Mouse (Mus musculus) spleen, postnatal 10 days (tissue): ENCODE data around the gene Olfr1164.

Experiments used
- DNase-seq, 2 experiments: peaks; one replicate each; pipeline ENCODE4 v3.0.0; 2021 to 2022; ENCODE audit warnings: low spot score in 2 of 2

Olfr1164 gene

DNA sequence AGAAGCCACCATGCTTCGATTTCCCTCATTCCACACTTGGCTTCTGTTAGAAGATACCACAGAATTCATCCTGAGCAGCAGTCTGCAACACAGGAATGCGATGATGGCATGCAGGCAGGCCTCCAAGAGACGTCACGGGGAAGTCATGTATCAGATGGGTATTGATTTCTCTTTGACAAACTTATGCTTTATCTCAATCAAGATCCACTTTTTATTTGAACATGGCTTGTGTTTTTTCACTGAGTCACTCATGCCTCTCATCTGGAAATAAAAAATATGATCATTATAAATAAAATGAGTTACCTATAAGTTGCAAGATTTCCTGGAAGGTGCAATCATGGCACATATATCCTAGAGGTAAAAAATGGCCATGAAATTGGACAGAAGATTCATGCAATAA, at the start of gene Olfr1164:
Gene Olfr1164, minus strand, starts transcription at position 101 of the 400 bp plus-strand sequence.
- no peak for DNase-seq

DNA sequence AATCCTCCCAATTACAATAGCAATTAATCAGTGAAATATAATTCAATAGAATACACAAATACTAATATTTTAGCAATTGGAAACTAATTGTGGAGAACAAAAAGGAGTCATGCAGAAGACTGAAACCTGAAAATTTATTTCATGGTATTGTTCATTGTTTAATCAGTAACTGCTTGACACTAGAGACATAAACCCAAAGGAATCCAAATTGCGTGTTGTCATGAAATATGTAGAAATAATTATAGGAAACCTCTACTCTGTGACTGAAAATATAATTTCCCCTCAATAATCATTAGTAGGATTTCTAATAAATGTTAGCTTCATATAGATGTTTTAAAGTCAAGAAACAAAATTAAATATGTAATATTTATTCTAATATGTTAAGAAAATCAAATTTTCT, 34.4 kb upstream of the Olfr1164 start, which contains the start of gene Olfr1166:
Gene Olfr1166, minus strand, starts transcription at position 101 of the 400 bp plus-strand sequence.
- DNase-seq: no peak

GRCm38 (mm10) chr2:88071730-88072129, 22.0 kb downstream of the Olfr1164 start, which contains the start of gene Olfr1163:
Gene Olfr1163, minus strand, starts transcription at chr2:88071830.
- DNase-seq: no peak

- DNase-seq: no peak
These were observed 30.2 kb downstream of the Olfr1164 start for GRCm38 (mm10) chr2:88063587-88063986.

DNA sequence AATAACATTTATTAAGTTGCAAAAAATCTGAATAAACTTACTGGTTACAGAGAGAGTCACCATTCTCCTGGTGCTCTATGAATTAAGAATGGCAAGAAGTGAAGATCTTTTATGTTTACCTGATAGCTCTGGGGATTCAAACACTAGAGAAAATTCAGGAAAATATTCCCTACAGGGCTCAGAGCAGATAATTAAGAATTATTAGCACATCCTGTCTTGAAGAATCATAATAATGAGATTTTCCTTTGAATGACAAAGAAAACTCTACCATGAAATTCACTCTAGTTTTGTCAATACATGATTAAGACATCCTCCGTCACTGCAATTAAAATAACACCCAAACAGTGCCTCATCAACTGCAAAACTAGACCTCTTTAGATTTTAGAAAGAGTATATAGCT, 42.7 kb downstream of the Olfr1164 start, which contains the start of gene Olfr1162:
Gene Olfr1162, minus strand, starts transcription at position 101 of the 400 bp plus-strand sequence.
- DNase-seq: no peak
